Mouse (Mus musculus): Measurements from ENCODE around the gene Rasal3. TPM values are rescaled to one million over a fixed set of nuclear protein-coding genes. Genes with fewer than 3 reads are reported as not detected.

Gene Rasal3
- polyA plus RNA-seq, 1 experiment from 2014 or later = 1.0 TPM

DNA sequence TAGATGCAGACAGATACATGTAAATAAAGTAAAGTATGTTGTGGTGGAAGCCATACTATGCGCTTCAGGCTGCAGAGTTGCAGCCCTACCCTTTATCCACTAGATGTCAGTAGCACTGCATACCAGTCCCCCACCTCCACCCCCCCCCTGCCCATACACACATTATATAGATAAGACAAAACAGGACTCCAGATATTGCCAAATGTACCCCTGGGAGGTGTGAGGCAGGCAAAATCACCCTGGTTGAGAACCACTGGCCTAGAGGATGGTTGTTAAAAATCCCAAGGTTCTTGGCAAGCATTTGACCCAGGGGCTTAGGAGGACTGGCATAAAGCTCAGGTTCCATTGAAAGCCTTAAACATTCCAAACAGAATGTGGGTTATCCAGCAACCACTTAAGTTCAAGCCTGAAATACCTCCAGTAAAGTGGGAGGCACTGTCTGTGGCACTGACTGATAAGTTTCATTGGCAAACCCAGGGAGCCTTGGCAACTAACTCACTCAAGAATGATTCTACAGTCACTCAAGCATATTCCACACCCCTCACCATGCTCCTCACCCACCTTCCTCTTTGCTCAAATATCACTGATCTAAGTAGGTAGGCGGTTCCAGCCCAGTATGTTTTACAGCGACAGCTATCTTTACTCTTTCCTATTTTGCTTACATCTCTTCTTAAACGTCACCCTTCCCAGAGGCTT lies 54.2 kb downstream of the Rasal3 start:
- Histone ChIP-seq H3K4me3 (peak overlapping the region; percentile 90), H3K9me3 (no peaks in the 10 kb centered on the region), H3K4me1 (replicated peaks) (peaks cover 26% of the 10 kb centered on the region), H3K27ac (peak overlapping the region; percentile 91; the same call in 1 of the 2 replicates), H3K36me3 (peaks cover 26% of the 10 kb centered on the region), H3K27me3 (ENCODE audit: insufficient read depth, poor library complexity, severe bottlenecking) (no peaks in the 10 kb centered on the region)
- 13% methylated on average over 4 of the region's 4 CpGs for WGBS
- DNase-seq (ENCODE audit: low spot score) = peak; percentile 47

DNA sequence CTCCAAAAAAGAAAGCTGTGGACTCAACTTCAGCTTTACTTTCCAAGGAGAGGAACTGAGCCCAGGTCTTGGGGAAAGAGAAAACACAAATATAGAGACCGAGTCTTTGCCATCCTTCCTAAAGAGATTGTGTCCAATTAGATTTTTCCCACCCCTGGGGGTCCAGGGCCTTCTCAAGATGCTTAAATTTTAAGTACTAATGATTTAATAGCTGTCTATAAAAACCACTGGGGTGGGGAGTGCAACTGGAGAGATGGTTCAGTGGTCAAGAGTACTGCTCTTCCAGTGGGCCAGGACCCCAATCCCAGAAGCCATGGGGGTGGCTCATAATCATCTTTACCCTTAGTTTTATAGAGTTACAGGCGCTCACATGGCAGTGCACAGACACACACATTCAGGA lies 55.0 kb downstream of the Rasal3 start:
- Histone ChIP-seq H3K4me1 (replicated peaks) (peaks cover 25% of the 10 kb centered on the region), H3K4me3 (no peak overlapping the region), H3K27ac (no peak overlapping the region), H3K36me3 (peaks cover 26% of the 10 kb centered on the region), H3K9me3 (no peaks in the 10 kb centered on the region), H3K27me3 (ENCODE audit: insufficient read depth, poor library complexity, severe bottlenecking) (no peaks in the 10 kb centered on the region)
- WGBS = 91% methylated on average over 2 of the region's 2 CpGs
- DNase-seq (ENCODE audit: low spot score) = no peak

DNA sequence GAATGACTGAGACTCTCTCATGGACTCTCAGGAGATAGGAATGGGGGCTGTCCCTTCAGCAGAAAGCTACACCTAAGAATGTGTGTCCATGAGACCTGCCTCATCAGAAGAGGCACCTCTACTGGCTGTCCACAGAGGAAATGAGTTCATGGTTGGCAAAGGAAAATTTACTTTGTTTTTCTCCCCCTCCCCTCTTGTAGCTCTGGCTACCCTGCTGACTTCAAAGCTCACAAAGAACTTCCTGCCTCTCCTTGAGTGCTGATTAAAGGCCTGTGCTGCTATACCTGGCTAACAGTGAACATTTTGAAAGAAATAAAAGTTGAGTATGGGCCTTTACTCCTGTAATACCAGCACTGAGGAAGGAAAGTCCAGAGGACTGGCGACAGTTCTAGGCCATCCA lies 62.3 kb downstream of the Rasal3 start:
- WGBS = 90% methylated on average over 1 of the region's 1 CpGs
- DNase-seq (ENCODE audit: low spot score) = no peak
- peaks cover 68% of the 10 kb centered on the region for H3K36me3 ChIP-seq

More for the DNA sequence above, 62.3 kb downstream of the Rasal3 start:
- H3K27ac ChIP-seq = no peak overlapping the region
- no peaks in the 10 kb centered on the region for H3K4me1 ChIP-seq (replicated peaks)
- no peaks in the 10 kb centered on the region for H3K27me3 ChIP-seq (ENCODE audit: insufficient read depth, poor library complexity, severe bottlenecking)
- H3K9me3 ChIP-seq = no peaks in the 10 kb centered on the region
- no peak overlapping the region for H3K4me3 ChIP-seq

Other genes starting within 250 kb of the Rasal3 start
- gene Notch3, start 236.7 kb downstream of the Rasal3 start, polyA plus RNA-seq (2016; fragmentation: Nextera tagmentation; extraction: Ambion mirVana) = 22.9 and 26.0 TPM in 2 replicates
- 0.21 and 0.24 TPM in 2 replicates for gene Ephx3, start 214.0 kb downstream of the Rasal3 start, polyA plus RNA-seq (2016; fragmentation: Nextera tagmentation; extraction: Ambion mirVana)
- 113 and 134 TPM in 2 replicates for gene Brd4, start 118.9 kb downstream of the Rasal3 start, polyA plus RNA-seq (2016; fragmentation: Nextera tagmentation; extraction: Ambion mirVana)
- gene Akap8, start 82.3 kb downstream of the Rasal3 start, polyA plus RNA-seq (2016; fragmentation: Nextera tagmentation; extraction: Ambion mirVana) = 114 and 133 TPM in 2 replicates
- 101 and 112 TPM in 2 replicates for gene Akap8l, start 53.0 kb downstream of the Rasal3 start, polyA plus RNA-seq (2016; fragmentation: Nextera tagmentation; extraction: Ambion mirVana)
- gene Wiz, start 14.1 kb downstream of the Rasal3 start, polyA plus RNA-seq (2016; fragmentation: Nextera tagmentation; extraction: Ambion mirVana) = 25.1 and 34.7 TPM in 2 replicates
- not detected in 2 replicates for gene Pglyrp2, start 20.6 kb upstream of the Rasal3 start, polyA plus RNA-seq (2016; fragmentation: Nextera tagmentation; extraction: Ambion mirVana)
- gene Cyp4f39, start 49.1 kb upstream of the Rasal3 start, polyA plus RNA-seq (2016; fragmentation: Nextera tagmentation; extraction: Ambion mirVana) = 0.52 and 0.54 TPM in 2 replicates
- 8.0 and 8.9 TPM in 2 replicates for gene Cyp4f17, start 102.5 kb upstream of the Rasal3 start, polyA plus RNA-seq (2016; fragmentation: Nextera tagmentation; extraction: Ambion mirVana)
- 12.9 and 14.4 TPM in 2 replicates for gene Cyp4f16, start 133.0 kb upstream of the Rasal3 start, polyA plus RNA-seq (2016; fragmentation: Nextera tagmentation; extraction: Ambion mirVana)
- not detected in 2 replicates for gene Cyp4f37, start 217.7 kb upstream of the Rasal3 start, polyA plus RNA-seq (2016; fragmentation: Nextera tagmentation; extraction: Ambion mirVana)